Mouse (Mus musculus): ENCODE measurements around the gene Gatad2b.

GRCm38 (mm10) chr3:90389511-90390490, 96.8 kb downstream of the Gatad2b start, which contains the start of gene Slc27a3:
- TF ChIP-seq CTCF (IDR thresholded peaks at IDR 0.05; ENCODE audit: low read depth) (no peak), EP300 (IDR thresholded peaks at IDR 0.05; ENCODE audit: low read depth) (no peak)

All from heart, postnatal 0 days (tissue).